Mouse (Mus musculus) frontal cortex, adult (tissue): ENCODE measurements around the gene Ddhd1.

ENCODE experiments used
- ATAC-seq: cut with Nextera tagmentation; 2 replicates; pipeline ENCODE4 v1.9.2; 2017; ENCODE audit warnings: mild to moderate bottlenecking, moderate library complexity, mixed read lengths; ENCODE audit not compliant: low TSS enrichment

Gene Ddhd1

GRCm38 (mm10) chr14:45580923-45581827 lies 76.8 kb downstream of the Ddhd1 start:
- peak; percentile 58 for ATAC-seq

GRCm38 (mm10) chr14:45566066-45566937 lies 91.6 kb downstream of the Ddhd1 start:
- no peak for ATAC-seq

GRCm38 (mm10) chr14:45565216-45566065 lies 92.5 kb downstream of the Ddhd1 start:
- ATAC-seq = peak; percentile 52

GRCm38 (mm10) chr14:45563577-45563976 lies 94.4 kb downstream of the Ddhd1 start:
- no peak for ATAC-seq

GRCm38 (mm10) chr14:45561681-45562080 lies 96.3 kb downstream of the Ddhd1 start:
- ATAC-seq = peak; percentile 75

- 0 out of 2 replicates have a peak, but pooled peaks have one; percentile 5 for ATAC-seq
Observed at GRCm38 (mm10) chr14:45559018-45559417, 98.9 kb downstream of the Ddhd1 start.

- ATAC-seq = no peak
Observed at GRCm38 (mm10) chr14:45554336-45554735, 103.6 kb downstream of the Ddhd1 start.

GRCm38 (mm10) chr14:45553854-45554253 lies 104.1 kb downstream of the Ddhd1 start:
- ATAC-seq = no peak

GRCm38 (mm10) chr14:45552431-45552830 lies 105.5 kb downstream of the Ddhd1 start:
- no peak for ATAC-seq

- ATAC-seq = peak; percentile 58
Observed at GRCm38 (mm10) chr14:45551121-45551768, 106.7 kb downstream of the Ddhd1 start.

- peak; percentile 77 for ATAC-seq
Observed at GRCm38 (mm10) chr14:45550010-45550647, 107.8 kb downstream of the Ddhd1 start.

- no peak for ATAC-seq
Observed at GRCm38 (mm10) chr14:45548118-45548517, 109.8 kb downstream of the Ddhd1 start.

- ATAC-seq = no peak
Observed at GRCm38 (mm10) chr14:45544905-45545304, 113.0 kb downstream of the Ddhd1 start.

GRCm38 (mm10) chr14:45544026-45544425 lies 113.9 kb downstream of the Ddhd1 start:
- no peak for ATAC-seq

- peak; percentile 74 for ATAC-seq
Observed at GRCm38 (mm10) chr14:45539659-45540468, 118.1 kb downstream of the Ddhd1 start.
